Mouse (Mus musculus) ES-CJ7 (cell line): ENCODE measurements at regions not wholly inside any gene's neighbourhood (a gene's known extent, or its start where the extent isn't known, plus 50 kb on each side); places are given as distances from the start of the nearest gene placed in this dataset.
"Not testable (repeated sequence)": the region's sequence is repeated elsewhere in the genome, so short reads cannot be mapped to it uniquely, and the experiment has no call there.

ENCODE experiments used
- DNase-seq: peaks from one replicate; pipeline ENCODE4 v3.0.0; 2011; ENCODE audit warnings: low read depth, low spot score

- DNase-seq = peak; percentile 53
These were observed 98.6 kb upstream of the Cpsf6 start for GRCm38 (mm10) chr10:117478202-117478930.

- no peak for DNase-seq
These were observed 97.8 kb upstream of the Cpsf6 start for GRCm38 (mm10) chr10:117477331-117478201.

GRCm38 (mm10) chr10:117475086-117475945 lies 95.5 kb upstream of the Cpsf6 start:
- no peak for DNase-seq

- DNase-seq = no peak
These were observed 94.7 kb upstream of the Cpsf6 start for GRCm38 (mm10) chr10:117474351-117475085.

- DNase-seq = no peak
These were observed 93.7 kb upstream of the Cpsf6 start for GRCm38 (mm10) chr10:117473471-117473870.

GRCm38 (mm10) chr10:117472568-117472930 lies 92.7 kb upstream of the Cpsf6 start:
- DNase-seq = no peak

- DNase-seq = no peak
These were observed 92.2 kb upstream of the Cpsf6 start for GRCm38 (mm10) chr10:117471818-117472567.

- no peak for DNase-seq
These were observed 91.4 kb upstream of the Cpsf6 start for GRCm38 (mm10) chr10:117471036-117471817.

GRCm38 (mm10) chr10:117470481-117470880 lies 90.7 kb upstream of the Cpsf6 start:
- no peak for DNase-seq

GRCm38 (mm10) chr10:117469573-117470090 lies 89.8 kb upstream of the Cpsf6 start:
- DNase-seq = no peak

GRCm38 (mm10) chr10:117468931-117469572 lies 89.2 kb upstream of the Cpsf6 start:
- DNase-seq = no peak

- DNase-seq = no peak
These were observed 88.6 kb upstream of the Cpsf6 start for GRCm38 (mm10) chr10:117468381-117468780.

- no peak for DNase-seq
These were observed 87.3 kb upstream of the Cpsf6 start for GRCm38 (mm10) chr10:117467161-117467560.

- DNase-seq = no peak
These were observed 86.6 kb upstream of the Cpsf6 start for GRCm38 (mm10) chr10:117466391-117466790.

GRCm38 (mm10) chr10:117465671-117466250 lies 85.9 kb upstream of the Cpsf6 start:
- no peak for DNase-seq

- DNase-seq = no peak
These were observed 85.3 kb upstream of the Cpsf6 start for GRCm38 (mm10) chr10:117465058-117465660.

GRCm38 (mm10) chr10:117464331-117464730 lies 84.5 kb upstream of the Cpsf6 start:
- not testable (repeated sequence) for DNase-seq

- no peak for DNase-seq
These were observed 83.8 kb upstream of the Cpsf6 start for GRCm38 (mm10) chr10:117463636-117464035.
